Mouse (Mus musculus): ENCODE data around the gene Chaf1b. TPM values are rescaled to one million over a fixed set of nuclear protein-coding genes. Genes with fewer than 3 reads are reported as not detected.

The Chaf1b gene
- total and polyA plus RNA-seq, 3 experiments: 48.2 to 53.9 TPM; not detected in 1

DNA sequence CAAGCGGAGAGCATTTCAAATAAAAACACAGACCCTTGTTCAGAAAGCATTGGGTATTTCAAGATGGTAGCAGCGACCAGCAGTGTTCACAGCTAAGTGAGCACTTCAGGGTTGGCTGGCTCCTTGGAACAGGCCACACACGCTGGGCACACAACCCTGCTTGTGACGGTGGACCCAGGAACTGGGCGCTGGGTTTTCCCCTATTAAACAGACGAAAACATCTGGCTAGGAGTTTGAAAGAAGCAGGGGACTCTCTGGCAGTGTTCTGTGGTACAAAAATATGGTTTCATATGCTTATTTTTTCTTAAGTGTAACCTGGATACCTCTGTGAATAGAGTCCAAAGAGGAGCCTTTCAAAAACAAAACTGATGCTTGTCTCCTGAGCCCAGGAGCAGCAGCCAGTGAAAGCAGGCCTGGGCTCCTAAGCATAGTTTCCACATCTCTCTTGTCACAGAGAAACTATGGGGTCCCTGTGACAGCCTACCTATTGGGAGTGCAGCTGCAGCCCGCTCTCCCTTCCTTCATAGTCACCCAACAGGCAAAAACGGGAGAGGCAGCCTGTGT is 42.1 kb downstream of the Chaf1b start:
- Histone ChIP-seq H3K4me3 (ENCODE audit: control insufficient read depth in 1 of 2, insufficient read depth in 1 of 2, low read depth in 2 of 2, low read length in 2 of 2) (no peak overlapping the region), H3K36me3 (ENCODE audit: control insufficient read depth in 1 of 2, insufficient read depth in 2 of 2, low read length in 2 of 2) (no peaks in the 10 kb centered on the region), H3K27ac (ENCODE audit: control insufficient read depth, low read depth, low read length) (no peak overlapping the region), H3K9me3 (replicated peaks; ENCODE audit: insufficient read depth, low read length) (no peaks in the 10 kb centered on the region), H3K79me2 (ENCODE audit: control insufficient read depth, insufficient read depth, low read length, poor library complexity) (no peaks in the 10 kb centered on the region), H3K4me1 (ENCODE audit: control insufficient read depth in 1 of 2, insufficient read depth in 2 of 2, low read length in 2 of 2) (no peaks in the 10 kb centered on the region), H3K27me3 (ENCODE audit: control insufficient read depth in 1 of 2, insufficient read depth in 2 of 2, low read length in 2 of 2) (no peaks in the 10 kb centered on the region), H3K9ac (ENCODE audit: control insufficient read depth, low read depth, low read length, poor library complexity, severe bottlenecking) (no peak overlapping the region)
- TF ChIP-seq TBP (IDR thresholded peaks at IDR 0.05; ENCODE audit: low read depth, low read length): no peak
- TF ChIP-seq JUND (IDR thresholded peaks at IDR 0.05; ENCODE audit: low read depth, low read length): no peak
- TF ChIP-seq ZMIZ1 (IDR thresholded peaks at IDR 0.05; ENCODE audit: low read depth, low read length): no peak
- TF ChIP-seq HCFC1 (IDR thresholded peaks at IDR 0.05; ENCODE audit: low read depth, low read length): no peak
- TF ChIP-seq CTCF (IDR thresholded peaks at IDR 0.05 in 2 of 3, conservative IDR thresholded peaks at IDR 0.05 in 1 of 3; ENCODE audit: control insufficient read depth in 1 of 3, insufficient read depth in 1 of 3, low read depth in 2 of 3, low read length in 3 of 3, poor library complexity in 1 of 3, severe bottlenecking in 1 of 3): no peak
- TF ChIP-seq MYC (IDR thresholded peaks at IDR 0.05; ENCODE audit: low read depth, low read length): no peak
- TF ChIP-seq POLR2AphosphoS2 (IDR thresholded peaks at IDR 0.05; ENCODE audit: low read length): no peak
- no peak for DNase-seq (ENCODE audit: low read depth, low spot score)

DNA sequence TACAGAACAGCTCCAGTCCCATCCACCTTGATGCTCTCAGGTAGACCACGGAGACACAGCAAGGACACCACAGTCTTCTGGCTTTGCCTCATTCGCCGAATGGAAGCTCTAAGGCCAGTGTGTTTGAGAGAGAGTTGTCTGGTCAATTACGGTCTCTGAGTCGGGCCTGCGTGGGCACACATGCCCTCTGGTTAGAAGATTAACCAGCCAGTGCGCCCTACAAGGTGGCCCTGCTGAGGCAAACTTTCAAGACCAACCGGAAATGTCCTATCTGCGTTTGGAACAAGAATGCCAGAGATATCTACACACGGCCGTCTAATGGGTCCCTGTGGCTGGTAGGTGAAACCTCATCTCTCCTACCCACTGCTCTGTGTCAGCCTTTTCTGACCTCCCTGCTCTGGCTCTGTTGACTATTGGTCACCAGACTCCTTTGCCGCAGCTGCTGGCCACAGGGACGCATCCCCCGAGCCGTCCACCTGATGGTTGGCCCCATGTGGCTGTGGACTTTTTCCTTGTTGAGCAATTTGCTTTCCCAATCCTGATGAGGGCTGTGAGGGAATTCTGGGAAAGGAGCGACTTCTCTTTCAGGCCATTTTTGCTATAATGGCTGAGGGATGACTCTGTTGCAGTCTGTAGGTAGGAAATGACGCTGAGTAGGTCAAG is 45.8 kb downstream of the Chaf1b start:
- Histone ChIP-seq H3K9ac (ENCODE audit: control insufficient read depth, low read depth, low read length, poor library complexity, severe bottlenecking) (no peak overlapping the region), H3K27ac (ENCODE audit: control insufficient read depth, low read depth, low read length) (no peak overlapping the region)
- TF ChIP-seq ELF1 (IDR thresholded peaks at IDR 0.05; ENCODE audit: low read depth, low read length): no peak
- TF ChIP-seq CTCF (IDR thresholded peaks at IDR 0.05 in 2 of 3, conservative IDR thresholded peaks at IDR 0.05 in 1 of 3; ENCODE audit: control insufficient read depth in 1 of 3, insufficient read depth in 1 of 3, low read depth in 2 of 3, low read length in 3 of 3, poor library complexity in 1 of 3, severe bottlenecking in 1 of 3): no peak
- TF ChIP-seq MYC (IDR thresholded peaks at IDR 0.05; ENCODE audit: low read depth, low read length): no peak
- no peak for TF ChIP-seq E2F4 (IDR thresholded peaks at IDR 0.05; ENCODE audit: borderline replicate concordance, low read depth, low read length)
- no peak for TF ChIP-seq RCOR1 (IDR thresholded peaks at IDR 0.05; ENCODE audit: low read depth, low read length)
- no peak for TF ChIP-seq HCFC1 (IDR thresholded peaks at IDR 0.05; ENCODE audit: low read depth, low read length)
- no peak for TF ChIP-seq MXI1 (IDR thresholded peaks at IDR 0.05; ENCODE audit: low read depth, low read length)
- TF ChIP-seq TCF12 (IDR thresholded peaks at IDR 0.05; ENCODE audit: low read depth, low read length): no peak
- no peak for TF ChIP-seq UBTF (IDR thresholded peaks at IDR 0.05; ENCODE audit: borderline replicate concordance, insufficient read depth, low read depth, low read length)
- no peak for TF ChIP-seq MYB (IDR thresholded peaks at IDR 0.05; ENCODE audit: low read depth, low read length)

More for the DNA sequence above, 45.8 kb downstream of the Chaf1b start:
- no peak overlapping the region for H3K4me3 ChIP-seq (ENCODE audit: control insufficient read depth in 1 of 2, insufficient read depth in 1 of 2, low read depth in 2 of 2, low read length in 2 of 2)
- peaks cover 0 to 3% of the 10 kb centered on the region in 2 experiments; a peak in 2 of 4 replicates for H3K27me3 ChIP-seq (ENCODE audit: control insufficient read depth in 1 of 2, insufficient read depth in 2 of 2, low read length in 2 of 2)
- no peaks in the 10 kb centered on the region for H3K4me1 ChIP-seq (ENCODE audit: control insufficient read depth in 1 of 2, insufficient read depth in 2 of 2, low read length in 2 of 2)
- no peak for DNase-seq (ENCODE audit: low read depth, low spot score)
- no peaks in the 10 kb centered on the region for H3K36me3 ChIP-seq (ENCODE audit: control insufficient read depth in 1 of 2, insufficient read depth in 2 of 2, low read length in 2 of 2)
- H3K9me3 ChIP-seq (replicated peaks; ENCODE audit: insufficient read depth, low read length): no peaks in the 10 kb centered on the region
- H3K79me2 ChIP-seq (ENCODE audit: control insufficient read depth, insufficient read depth, low read length, poor library complexity): no peaks in the 10 kb centered on the region

Data from MEL (cell line).